Mouse (Mus musculus): Measurements from ENCODE around the gene Atp8b4. TPM values are rescaled to one million over a fixed set of nuclear protein-coding genes. Genes with fewer than 3 reads are reported as not detected.
A peak's percentile ranks its signal among the peaks of the same experiment; 100 is the strongest.
"Not testable (repeated sequence)": the region's sequence is repeated elsewhere in the genome, so short reads cannot be mapped to it uniquely, and the experiment has no call there.

Atp8b4 gene
- polyA plus RNA-seq, 1 experiment from 2014 or later: 5.9 TPM

- no peaks in the 10 kb centered on the region; the same call in 1 of the 2 replicates for H3K4me1 ChIP-seq (ENCODE audit: control insufficient read depth, low read depth, low read length)
- H3K27me3 ChIP-seq (ENCODE audit: control insufficient read depth, insufficient read depth, low read depth, low read length): no peaks in the 10 kb centered on the region
- no peak for ATAC-seq (ENCODE audit: low read depth)
- no peak overlapping the region for H3K4me2 ChIP-seq (ENCODE audit: low read depth, low read length)
- H3K9ac ChIP-seq (ENCODE audit: low read depth, low read length): no peak overlapping the region
- 34% methylated on average over 13 of the region's 13 CpGs for WGBS (ENCODE audit: insufficient replicate concordance)
- H3K4me3 ChIP-seq (ENCODE audit: low read depth, low read length): no peak overlapping the region
- no peaks in the 10 kb centered on the region for H3K36me3 ChIP-seq (ENCODE audit: control insufficient read depth, insufficient read depth)
- H3K9me3 ChIP-seq (replicated peaks; ENCODE audit: control insufficient read depth, low read length): no peaks in the 10 kb centered on the region
- peak overlapping the region; percentile 50 for H3K27ac ChIP-seq (ENCODE audit: low read length)
Observed at GRCm38 (mm10) chr2:126466391-126467134, 33.9 kb downstream of the Atp8b4 start.

GRCm38 (mm10) chr2:126458661-126459060 is 41.8 kb downstream of the Atp8b4 start:
- Histone ChIP-seq H3K36me3 (ENCODE audit: control insufficient read depth, insufficient read depth) (no peaks in the 10 kb centered on the region), H3K9ac (ENCODE audit: low read depth, low read length) (no peak overlapping the region), H3K27me3 (ENCODE audit: control insufficient read depth, insufficient read depth, low read depth, low read length) (no peaks in the 10 kb centered on the region), H3K4me3 (ENCODE audit: low read depth, low read length) (no peak overlapping the region), H3K27ac (ENCODE audit: low read length) (no peak overlapping the region), H3K4me2 (ENCODE audit: low read depth, low read length) (no peak overlapping the region), H3K9me3 (replicated peaks; ENCODE audit: control insufficient read depth, low read length) (no peaks in the 10 kb centered on the region), H3K4me1 (ENCODE audit: control insufficient read depth, low read depth, low read length) (no peaks in the 10 kb centered on the region)
- WGBS (ENCODE audit: insufficient replicate concordance): 64% methylated on average over 2 of the region's 2 CpGs
- no peak for ATAC-seq (ENCODE audit: low read depth)

GRCm38 (mm10) chr2:126457759-126458158 is 42.7 kb downstream of the Atp8b4 start:
- not testable (repeated sequence) for H3K4me1 ChIP-seq (ENCODE audit: control insufficient read depth, low read depth, low read length); H3K9me3 ChIP-seq (replicated peaks; ENCODE audit: control insufficient read depth, low read length); ATAC-seq (ENCODE audit: low read depth); H3K27me3 ChIP-seq (ENCODE audit: control insufficient read depth, insufficient read depth, low read depth, low read length); H3K27ac ChIP-seq (ENCODE audit: low read length); H3K36me3 ChIP-seq (ENCODE audit: control insufficient read depth, insufficient read depth); H3K4me2 ChIP-seq (ENCODE audit: low read depth, low read length); H3K9ac ChIP-seq (ENCODE audit: low read depth, low read length); H3K4me3 ChIP-seq (ENCODE audit: low read depth, low read length)
- 11% methylated on average over 2 of the region's 2 CpGs for WGBS (ENCODE audit: insufficient replicate concordance)

GRCm38 (mm10) chr2:126450937-126451302 is 49.6 kb downstream of the Atp8b4 start:
- no peak for ATAC-seq (ENCODE audit: low read depth)
- Histone ChIP-seq H3K27me3 (ENCODE audit: control insufficient read depth, insufficient read depth, low read depth, low read length) (no peaks in the 10 kb centered on the region), H3K4me3 (ENCODE audit: low read depth, low read length) (no peak overlapping the region), H3K9me3 (replicated peaks; ENCODE audit: control insufficient read depth, low read length) (no peaks in the 10 kb centered on the region), H3K4me2 (ENCODE audit: low read depth, low read length) (no peak overlapping the region), H3K9ac (ENCODE audit: low read depth, low read length) (no peak overlapping the region), H3K27ac (ENCODE audit: low read length) (no peak overlapping the region), H3K4me1 (ENCODE audit: control insufficient read depth, low read depth, low read length) (no peaks in the 10 kb centered on the region), H3K36me3 (ENCODE audit: control insufficient read depth, insufficient read depth) (no peaks in the 10 kb centered on the region)
- 63% methylated on average over 7 of the region's 7 CpGs for WGBS (ENCODE audit: insufficient replicate concordance)

- H3K4me3 ChIP-seq (ENCODE audit: low read depth, low read length): no peak overlapping the region
- 66% methylated on average over 14 of the region's 14 CpGs for WGBS (ENCODE audit: insufficient replicate concordance)
- H3K9ac ChIP-seq (ENCODE audit: low read depth, low read length): no peak overlapping the region
- H3K4me1 ChIP-seq (ENCODE audit: control insufficient read depth, low read depth, low read length): no peaks in the 10 kb centered on the region
- no peak overlapping the region for H3K4me2 ChIP-seq (ENCODE audit: low read depth, low read length)
- no peak for ATAC-seq (ENCODE audit: low read depth)
- H3K9me3 ChIP-seq (replicated peaks; ENCODE audit: control insufficient read depth, low read length): no peaks in the 10 kb centered on the region
- no peaks in the 10 kb centered on the region for H3K27me3 ChIP-seq (ENCODE audit: control insufficient read depth, insufficient read depth, low read depth, low read length)
- H3K27ac ChIP-seq (ENCODE audit: low read length): no peak overlapping the region
- no peaks in the 10 kb centered on the region for H3K36me3 ChIP-seq (ENCODE audit: control insufficient read depth, insufficient read depth)
Observed at GRCm38 (mm10) chr2:126450210-126450936, 50.1 kb downstream of the Atp8b4 start.

- H3K27me3 ChIP-seq (ENCODE audit: control insufficient read depth, insufficient read depth, low read depth, low read length): no peaks in the 10 kb centered on the region
- no peak overlapping the region for H3K9ac ChIP-seq (ENCODE audit: low read depth, low read length)
- WGBS (ENCODE audit: insufficient replicate concordance): 52% methylated on average over 6 of the region's 6 CpGs
- no peaks in the 10 kb centered on the region for H3K36me3 ChIP-seq (ENCODE audit: control insufficient read depth, insufficient read depth)
- no peak overlapping the region for H3K4me3 ChIP-seq (ENCODE audit: low read depth, low read length)
- H3K4me1 ChIP-seq (ENCODE audit: control insufficient read depth, low read depth, low read length): no peaks in the 10 kb centered on the region
- no peak for ATAC-seq (ENCODE audit: low read depth)
- H3K9me3 ChIP-seq (replicated peaks; ENCODE audit: control insufficient read depth, low read length): no peaks in the 10 kb centered on the region
- H3K27ac ChIP-seq (ENCODE audit: low read length): no peak overlapping the region
- no peak overlapping the region for H3K4me2 ChIP-seq (ENCODE audit: low read depth, low read length)
Observed at GRCm38 (mm10) chr2:126445039-126445438, 55.4 kb downstream of the Atp8b4 start.

- no peak overlapping the region for H3K9ac ChIP-seq (ENCODE audit: low read depth, low read length)
- 60% methylated on average over 4 of the region's 4 CpGs for WGBS (ENCODE audit: insufficient replicate concordance)
- ATAC-seq (ENCODE audit: low read depth): no peak
Observed at GRCm38 (mm10) chr2:126441586-126441985, 58.9 kb downstream of the Atp8b4 start.

GRCm38 (mm10) chr2:126434712-126435111 is 65.8 kb downstream of the Atp8b4 start:
- H3K27ac ChIP-seq (ENCODE audit: low read length): no peak overlapping the region
- H3K4me2 ChIP-seq (ENCODE audit: low read depth, low read length): no peak overlapping the region
- no peaks in the 10 kb centered on the region for H3K9me3 ChIP-seq (replicated peaks; ENCODE audit: control insufficient read depth, low read length)
- no peak for ATAC-seq (ENCODE audit: low read depth)
- WGBS (ENCODE audit: insufficient replicate concordance): 32% methylated on average over 1 of the region's 1 CpGs
- no peaks in the 10 kb centered on the region for H3K4me1 ChIP-seq (ENCODE audit: control insufficient read depth, low read depth, low read length)
- no peak overlapping the region for H3K9ac ChIP-seq (ENCODE audit: low read depth, low read length)
- no peak overlapping the region for H3K4me3 ChIP-seq (ENCODE audit: low read depth, low read length)
- H3K36me3 ChIP-seq (ENCODE audit: control insufficient read depth, insufficient read depth): no peaks in the 10 kb centered on the region
- H3K27me3 ChIP-seq (ENCODE audit: control insufficient read depth, insufficient read depth, low read depth, low read length): no peaks in the 10 kb centered on the region

More at GRCm38 (mm10) chr2:126441586-126441985, 58.9 kb downstream of the Atp8b4 start:
- no peak overlapping the region for H3K27ac ChIP-seq (ENCODE audit: low read length)
- H3K4me3 ChIP-seq (ENCODE audit: low read depth, low read length): no peak overlapping the region
- no peaks in the 10 kb centered on the region for H3K9me3 ChIP-seq (replicated peaks; ENCODE audit: control insufficient read depth, low read length)
- no peaks in the 10 kb centered on the region for H3K4me1 ChIP-seq (ENCODE audit: control insufficient read depth, low read depth, low read length)
- H3K4me2 ChIP-seq (ENCODE audit: low read depth, low read length): no peak overlapping the region
- H3K27me3 ChIP-seq (ENCODE audit: control insufficient read depth, insufficient read depth, low read depth, low read length): no peaks in the 10 kb centered on the region
- no peaks in the 10 kb centered on the region for H3K36me3 ChIP-seq (ENCODE audit: control insufficient read depth, insufficient read depth)

GRCm38 (mm10) chr2:126434305-126434704 is 66.2 kb downstream of the Atp8b4 start:
- Histone ChIP-seq H3K27ac (ENCODE audit: low read length) (no peak overlapping the region), H3K9me3 (replicated peaks; ENCODE audit: control insufficient read depth, low read length) (no peaks in the 10 kb centered on the region), H3K36me3 (ENCODE audit: control insufficient read depth, insufficient read depth) (no peaks in the 10 kb centered on the region), H3K4me3 (ENCODE audit: low read depth, low read length) (no peak overlapping the region), H3K27me3 (ENCODE audit: control insufficient read depth, insufficient read depth, low read depth, low read length) (no peaks in the 10 kb centered on the region), H3K9ac (ENCODE audit: low read depth, low read length) (no peak overlapping the region), H3K4me2 (ENCODE audit: low read depth, low read length) (no peak overlapping the region), H3K4me1 (ENCODE audit: control insufficient read depth, low read depth, low read length) (no peaks in the 10 kb centered on the region)
- no peak for ATAC-seq (ENCODE audit: low read depth)
- WGBS (ENCODE audit: insufficient replicate concordance): 75% methylated on average over 9 of the region's 9 CpGs

Data from liver, embryonic 16.5 days (tissue).